In the genomic region with DNA sequence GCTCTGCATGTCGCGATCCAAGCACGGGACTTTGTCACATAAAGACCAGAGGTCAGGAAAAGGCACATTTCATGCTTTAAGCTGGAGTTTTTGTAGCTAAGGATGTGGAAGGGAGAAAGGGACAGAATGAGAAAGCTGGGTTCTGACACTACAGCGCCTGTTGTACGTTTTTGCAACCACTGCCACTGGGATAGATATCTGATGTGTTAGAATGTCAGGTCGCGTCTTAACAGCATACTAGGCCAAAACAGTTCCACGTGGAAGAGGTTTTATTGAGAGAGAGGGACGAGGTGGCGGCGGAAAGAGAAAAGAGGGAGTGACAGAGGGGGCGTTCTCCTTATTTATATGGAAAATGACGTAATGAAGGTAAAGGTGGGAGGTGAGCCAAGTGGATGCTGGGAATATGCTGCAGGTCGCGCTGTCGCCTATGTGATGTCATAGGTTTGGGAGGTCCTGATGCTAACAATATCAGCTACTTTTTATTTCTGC, we compare ENCODE assay signal across 8 mouse cellular contexts. TPM values are rescaled to one million over a fixed set of nuclear protein-coding genes. Genes with fewer than 3 reads are reported as not detected.
DNase-seq lines count a peak whose midpoint lies in the region; ATAC-seq and TF ChIP-seq lines count a peak whose summit lies in the region.

No protein-coding gene starts in this region.

- H3K9ac ChIP-seq in forebrain, embryonic 14.5 days (ENCODE audit: low read length), result peak overlapping the region; percentile 77
- peak overlapping the region; percentile 81 for H3K9ac ChIP-seq in neural tube, embryonic 13.5 days

- H3K4me1 ChIP-seq in forebrain, embryonic 14.5 days (ENCODE audit: control insufficient read depth, insufficient read depth, low read length), result peaks cover 8% of the 10 kb centered on the region; the same call in 1 of the 2 replicates
- peaks cover 32% of the 10 kb centered on the region for H3K4me1 ChIP-seq in limb, embryonic 10.5 days
- peaks cover 33% of the 10 kb centered on the region for H3K4me1 ChIP-seq in neural tube, embryonic 13.5 days (replicated peaks)

- H3K4me3 ChIP-seq in forebrain, embryonic 14.5 days (ENCODE audit: low read depth, low read length), result peak overlapping the region; percentile 55
- peak overlapping the region; percentile 69 for H3K4me3 ChIP-seq in limb, embryonic 10.5 days
- H3K4me3 ChIP-seq in neural tube, embryonic 13.5 days, result peak overlapping the region; percentile 62

- TF ChIP-seq POLR2A in brain, embryonic 14.5 days (IDR thresholded peaks at IDR 0.05; ENCODE audit: borderline replicate concordance, extremely low read depth, insufficient read depth, insufficient read length, poor library complexity, severe bottlenecking), result no peak

- TF ChIP-seq CTCF in brain, embryonic 14.5 days (IDR thresholded peaks at IDR 0.05; ENCODE audit: borderline replicate concordance, extremely low read depth, insufficient read depth, insufficient read length), result no peak

- H3K9me3 ChIP-seq in forebrain, embryonic 14.5 days (replicated peaks; ENCODE audit: control insufficient read depth, low read length), result no peaks in the 10 kb centered on the region
- no peaks in the 10 kb centered on the region for H3K9me3 ChIP-seq in limb, embryonic 10.5 days (replicated peaks)
- H3K9me3 ChIP-seq in neural tube, embryonic 13.5 days, result no peaks in the 10 kb centered on the region

- 0 out of 2 replicates have a peak, but pooled peaks cover 1% of the 10 kb centered on the region for H3K36me3 ChIP-seq in forebrain, embryonic 14.5 days (ENCODE audit: control insufficient read depth, insufficient read depth, low read length)
- H3K36me3 ChIP-seq in limb, embryonic 10.5 days, result peaks cover 9% of the 10 kb centered on the region
- peaks cover 12% of the 10 kb centered on the region for H3K36me3 ChIP-seq in neural tube, embryonic 13.5 days

- WGBS in forebrain, embryonic 14.5 days, result 1% methylated on average over 16 of the region's 16 CpGs
- 2% methylated on average over 16 of the region's 16 CpGs for WGBS in limb, embryonic 10.5 days
- 3% methylated on average over 16 of the region's 16 CpGs for WGBS in neural tube, embryonic 13.5 days

- DNase-seq in layer of hippocampus, adult 11-12 months (ENCODE audit: low spot score), result peak; percentile 28
- no peak for DNase-seq in layer of hippocampus, postnatal 10 days (ENCODE audit: low spot score in 2 of 2)
- DNase-seq in brain, embryonic 14.5 days (ENCODE audit: low read depth), result peak; percentile 85
- peak; percentile 75 for DNase-seq in forebrain, embryonic 14.5 days (ENCODE audit: low spot score)
- DNase-seq in limb, embryonic 10.5 days (ENCODE audit: low spot score), result peak; percentile 41
- no peak for DNase-seq in urinary bladder, postnatal 4 days (ENCODE audit: low spot score in 2 of 2)
- no peak for DNase-seq in frontal cortex, postnatal 25 days (ENCODE audit: low spot score in 2 of 2)

- H3K4me2 ChIP-seq in forebrain, embryonic 14.5 days (ENCODE audit: low read length), result peak overlapping the region; percentile 74
- peak overlapping the region; percentile 88 for H3K4me2 ChIP-seq in neural tube, embryonic 13.5 days

- H3K27me3 ChIP-seq in forebrain, embryonic 14.5 days (replicated peaks; ENCODE audit: control insufficient read depth, insufficient read depth, low read length), result no peaks in the 10 kb centered on the region
- H3K27me3 ChIP-seq in limb, embryonic 10.5 days (ENCODE audit: low read depth, poor library complexity, severe bottlenecking), result no peaks in the 10 kb centered on the region
- H3K27me3 ChIP-seq in neural tube, embryonic 13.5 days, result no peaks in the 10 kb centered on the region

- ATAC-seq in forebrain, embryonic 14.5 days, result no peak
- no peak for ATAC-seq in neural tube, embryonic 13.5 days (ENCODE audit: low read depth)

- peak overlapping the region; percentile 92; the same call in 1 of the 2 replicates for H3K27ac ChIP-seq in forebrain, embryonic 14.5 days (ENCODE audit: low read depth, low read length)
- peak overlapping the region; percentile 95 for H3K27ac ChIP-seq in limb, embryonic 10.5 days
- peak overlapping the region; percentile 94 for H3K27ac ChIP-seq in neural tube, embryonic 13.5 days (replicated peaks)

RNA-seq across cellular contexts. Expression of gene Setd4, which starts 0.7 kb away (rescaled TPM):
- 10 to 100 TPM in 1 of 2 experiments, 1 to 10 TPM in 1; 8.1 to 10.7 TPM for total RNA-seq in layer of hippocampus, postnatal 10 days (2021)
- 18.2 and 20.4 TPM in 2 replicates for polyA plus RNA-seq in brain, embryonic 14.5 days (2012; rRNA removed)
- polyA plus RNA-seq in forebrain, embryonic 14.5 days (2014; fragmentation: Nextera tagmentation; extraction: Ambion mirVana), result 14.9 and 17.0 TPM in 2 replicates
- polyA plus RNA-seq in limb, embryonic 10.5 days (2016; fragmentation: Nextera tagmentation; extraction: Ambion mirVana), result 11.8 and 17.0 TPM in 2 replicates
- 13.7 and 16.0 TPM in 2 replicates for polyA plus RNA-seq in neural tube, embryonic 13.5 days (2015; fragmentation: Nextera tagmentation; extraction: Ambion mirVana)

RNA-seq across cellular contexts. Expression of gene Cbr1, which starts 1.1 kb away (rescaled TPM):
- 10 to 100 TPM; 57.8 to 63.5 TPM for total RNA-seq in layer of hippocampus, postnatal 10 days (2021)
- 159 and 202 TPM in 2 replicates for polyA plus RNA-seq in brain, embryonic 14.5 days (2012; rRNA removed)
- polyA plus RNA-seq in forebrain, embryonic 14.5 days (2014; fragmentation: Nextera tagmentation; extraction: Ambion mirVana), result 143 and 145 TPM in 2 replicates
- polyA plus RNA-seq in limb, embryonic 10.5 days (2016; fragmentation: Nextera tagmentation; extraction: Ambion mirVana), result 94.3 and 102 TPM in 2 replicates
- polyA plus RNA-seq in neural tube, embryonic 13.5 days (2015; fragmentation: Nextera tagmentation; extraction: Ambion mirVana), result 151 and 158 TPM in 2 replicates

RNA-seq across cellular contexts. Expression of gene Gm5678, which starts 23.4 kb away (rescaled TPM):
- 1 to 10 TPM; 1.6 to 2.2 TPM for total RNA-seq in layer of hippocampus, postnatal 10 days (2021)
- polyA plus RNA-seq in brain, embryonic 14.5 days (2012; rRNA removed), result 0.08 and 0.10 TPM in 2 replicates
- not detected in 2 replicates for polyA plus RNA-seq in forebrain, embryonic 14.5 days (2014; fragmentation: Nextera tagmentation; extraction: Ambion mirVana)
- polyA plus RNA-seq in limb, embryonic 10.5 days (2016; fragmentation: Nextera tagmentation; extraction: Ambion mirVana), result not detected in 2 replicates
- polyA plus RNA-seq in neural tube, embryonic 13.5 days (2015; fragmentation: Nextera tagmentation; extraction: Ambion mirVana), result not detected in 2 replicates

Comparison
In these comparisons a context has a peak if more than half of its experiments do, and no peak if none do; other contexts are left out.
1. DNase-seq: peak in layer of hippocampus, adult 11-12 months (single experiment), brain, embryonic 14.5 days (single experiment), forebrain, embryonic 14.5 days (single experiment) and limb, embryonic 10.5 days (single experiment); none in layer of hippocampus, postnatal 10 days (0 of 2), urinary bladder, postnatal 4 days (0 of 2) and frontal cortex, postnatal 25 days (0 of 2).
2. Peak in every context shown above with its lines, with median percentiles within 50 percentile points of each other: H3K27ac ChIP-seq and H3K4me3 ChIP-seq.